Mouse (Mus musculus) heart, postnatal 25 days (tissue): ENCODE data around the gene Clcn2. TPM values are rescaled to one million over a fixed set of nuclear protein-coding genes. Genes with fewer than 3 reads are reported as not detected.
A peak's percentile ranks its signal among the peaks of the same experiment; 100 is the strongest.

Experiments used
- DNase-seq: peaks from one replicate; pipeline ENCODE4 v3.0.0; 2022; ENCODE audit warnings: low spot score
- intact Hi-C: fragments of 180-260 bp; cut with DNase I; formaldehyde crosslinking; loops from one replicate; pipeline ENCODE4 v1.15.1; 2025
- total RNA-seq, 2 experiments: library from RNA; stranded (reverse); gene quantifications; 2 replicates each; pipeline ENCODE4 v1.2.3; 2021

Clcn2 gene
- total RNA-seq, 2 experiments from 2014 or later, result 1.5 to 2.1 TPM

DNA sequence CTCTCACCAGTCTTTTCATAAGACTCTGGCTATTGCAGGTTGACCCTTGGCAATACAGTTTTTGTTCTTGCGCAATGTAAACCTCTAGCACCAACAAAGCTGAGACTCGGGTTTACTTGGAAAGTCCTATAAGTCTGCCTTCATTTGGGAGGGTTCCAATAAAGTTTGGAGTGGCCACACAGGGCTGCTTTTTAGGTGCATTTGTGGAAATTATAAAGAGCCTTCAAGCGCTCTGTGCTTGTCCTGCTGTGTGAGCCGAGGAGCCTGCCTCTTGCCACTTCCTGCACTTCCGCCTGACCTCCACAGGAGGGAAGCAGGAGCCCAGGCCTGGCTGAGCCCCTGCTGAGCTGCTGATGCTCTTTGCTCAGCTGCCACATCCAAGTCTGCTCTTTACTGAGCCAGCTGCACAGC is 6.8 kb upstream of the Clcn2 start:
- no peak for DNase-seq
- intact Hi-C loops, result loop anchor here (2.0 kb wide), 2 partner anchors 36 to 468 kb away; no protein-coding TSS in a partner anchor

DNA sequence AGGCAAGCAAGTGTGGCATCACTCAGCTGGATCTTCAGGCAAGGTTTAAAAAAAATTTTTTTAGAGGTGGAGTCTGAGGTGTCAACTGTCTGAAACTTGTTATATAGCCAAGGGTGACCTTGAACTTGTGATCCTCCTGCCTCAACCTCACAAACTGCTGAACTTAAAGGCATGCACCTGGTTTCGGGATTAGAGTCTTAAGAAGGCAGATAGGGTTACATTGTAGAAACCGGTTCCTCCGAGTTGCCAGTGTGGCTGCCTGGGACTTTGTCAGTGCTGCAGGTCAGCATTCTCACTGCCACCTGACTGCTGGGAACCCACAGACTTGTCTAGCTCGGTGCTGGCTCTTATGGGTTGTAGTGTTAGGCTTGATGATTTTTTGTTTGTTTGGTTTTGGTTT is 5.7 kb upstream of the Clcn2 start:
- no peak for DNase-seq
- intact Hi-C loops, result no loop called here

DNA sequence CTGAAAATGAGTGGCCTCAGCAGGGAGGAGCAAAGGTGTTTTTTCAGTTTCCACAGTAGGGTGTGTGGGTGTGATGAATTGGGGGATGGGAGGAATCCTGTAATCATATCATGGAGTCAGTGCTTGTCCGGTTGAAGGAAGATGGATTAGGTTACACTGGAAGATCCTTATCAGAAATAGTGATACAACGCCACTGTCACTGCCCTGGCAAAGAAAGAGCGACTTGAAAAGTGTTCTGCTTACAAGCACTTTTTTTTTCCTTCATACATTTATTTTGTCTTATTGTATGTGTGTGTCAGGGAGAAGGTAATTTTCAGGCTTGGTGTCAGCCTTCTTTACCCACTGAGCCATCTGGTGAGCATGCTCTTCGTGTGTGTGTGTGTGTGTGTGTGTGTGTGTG is 5.2 kb upstream of the Clcn2 start:
- intact Hi-C loops, result no loop called here
- DNase-seq, result no peak

DNA sequence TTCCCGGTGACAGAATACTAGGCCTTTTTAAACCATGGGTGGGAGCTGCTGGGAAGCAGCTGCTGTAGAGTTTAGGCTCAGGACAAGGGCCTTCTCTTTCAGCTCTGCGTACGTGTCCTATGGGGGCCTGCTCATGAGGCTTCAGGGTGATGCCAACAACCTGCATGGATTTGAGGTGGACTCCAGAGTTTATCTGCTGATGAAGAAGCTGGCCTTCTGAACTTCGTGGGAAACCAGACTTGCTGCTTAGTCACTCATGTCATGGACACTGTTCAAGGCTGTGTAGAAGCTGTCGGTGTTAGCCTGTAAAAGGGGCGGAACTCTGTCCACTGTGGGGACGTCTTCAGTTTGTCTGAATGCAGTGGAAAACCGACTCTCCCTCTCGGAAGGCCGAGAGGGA is 4.3 kb upstream of the Clcn2 start:
- intact Hi-C loops, result no loop called here
- DNase-seq, result no peak

DNA sequence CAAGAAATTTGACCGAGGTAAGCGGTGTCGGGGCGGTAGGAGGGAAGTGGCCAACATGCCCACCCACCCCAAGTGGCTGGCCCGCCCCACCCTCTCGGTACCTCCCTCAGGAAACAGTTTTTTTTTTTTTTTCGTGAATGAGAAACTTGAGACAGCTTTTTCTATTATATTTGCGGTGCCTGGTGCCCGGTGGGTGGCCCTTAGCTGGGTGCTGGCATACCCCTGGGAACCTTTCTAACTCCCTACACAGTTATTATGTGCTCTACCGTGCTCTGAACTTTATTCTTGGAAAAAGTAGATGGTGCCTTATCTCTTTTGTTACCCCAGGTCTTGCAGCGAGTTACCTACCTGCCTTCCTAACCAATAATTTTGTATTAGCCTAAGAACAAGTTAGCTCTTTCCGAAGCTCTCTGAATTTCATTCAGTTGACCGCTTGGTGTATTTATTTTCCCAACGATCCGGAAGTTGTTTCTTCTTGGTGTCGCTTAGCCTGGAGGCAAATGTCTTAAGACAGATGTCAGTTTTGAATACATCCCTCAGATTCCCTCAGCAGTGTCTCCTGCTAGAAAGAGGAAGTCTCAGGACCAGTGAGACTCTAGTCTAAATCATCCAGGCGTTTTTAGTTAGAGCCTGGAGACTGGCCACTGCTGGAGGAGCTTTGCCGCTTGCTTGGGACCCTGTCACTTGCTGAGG is 578 bp upstream of the Clcn2 start:
- intact Hi-C loops, result loop anchor here (2.0 to 5.0 kb wide), 2 partner anchors 17 to 181 kb away; partner anchors contain the start of gene Ap2m1
- DNase-seq, result no peak

DNA sequence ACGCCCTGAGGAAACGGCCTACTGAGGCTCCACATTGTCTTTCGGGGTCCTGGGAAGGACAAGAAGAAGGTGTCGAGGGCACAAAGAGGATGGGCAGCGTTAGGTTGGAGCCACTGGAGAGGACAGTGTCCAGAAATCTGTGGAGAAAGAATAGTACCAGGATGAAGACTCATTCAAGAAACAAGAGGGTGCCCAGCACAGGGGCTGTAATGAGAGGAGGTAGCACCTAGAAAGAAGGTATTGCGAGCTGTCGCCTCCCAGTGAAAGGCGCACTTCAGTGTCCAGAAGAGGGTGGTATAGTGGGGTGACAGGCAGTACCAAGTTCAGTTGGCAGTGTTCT is 735 bp downstream of the Clcn2 start:
- intact Hi-C loops, result loop anchor here (2.0 to 5.0 kb wide), 2 partner anchors 16 to 180 kb away; partner anchors contain the start of gene Ap2m1
- no peak for DNase-seq

DNA sequence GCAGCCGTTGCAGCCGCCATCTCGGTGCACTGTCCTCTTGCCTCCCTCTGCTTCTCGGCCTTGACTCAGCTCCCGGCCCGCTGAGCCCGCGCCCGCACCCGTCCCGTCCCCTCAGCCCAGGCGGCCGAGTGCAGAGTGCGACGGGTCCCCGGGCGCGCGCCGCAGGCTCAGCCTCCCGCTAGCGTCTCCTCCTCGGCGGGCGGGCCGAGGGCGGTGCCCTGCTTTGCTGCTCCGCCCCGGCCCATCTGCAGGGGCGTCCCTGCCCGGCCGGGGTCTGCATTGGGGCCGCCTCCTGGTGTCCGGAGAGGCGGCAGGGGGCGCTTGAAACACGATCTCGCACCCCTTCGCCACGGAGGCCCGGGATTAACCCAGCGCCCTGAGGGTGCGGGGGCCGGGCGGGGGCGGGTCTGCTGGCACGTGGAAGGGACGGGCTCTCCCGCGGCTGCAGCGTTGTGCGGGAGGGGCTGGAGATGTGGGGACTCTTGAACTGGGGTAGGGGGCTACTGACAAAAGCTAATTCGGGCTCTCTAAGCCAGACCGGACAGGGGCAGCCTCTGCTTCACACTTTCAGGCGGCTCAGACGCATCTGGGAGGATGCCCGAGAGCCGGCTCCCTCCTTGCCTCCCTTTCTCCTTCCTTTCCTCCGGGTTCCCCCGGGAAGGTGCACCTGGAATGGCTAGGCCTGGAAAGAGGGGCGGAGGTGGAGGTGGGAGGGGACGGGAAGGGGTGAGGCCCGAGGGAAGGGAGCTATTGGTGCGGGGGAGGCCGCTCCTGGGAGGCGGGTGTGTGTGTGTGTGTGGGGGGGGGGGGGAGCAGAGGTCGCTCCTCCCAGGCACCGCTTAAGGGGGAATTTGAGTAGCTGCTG is 1.3 kb downstream of the Clcn2 start:
- intact Hi-C loops, result loop anchor here (2.0 to 5.0 kb wide), 2 partner anchors 15 to 179 kb away; partner anchors contain the start of gene Ap2m1
- peak; percentile 67 for DNase-seq

DNA sequence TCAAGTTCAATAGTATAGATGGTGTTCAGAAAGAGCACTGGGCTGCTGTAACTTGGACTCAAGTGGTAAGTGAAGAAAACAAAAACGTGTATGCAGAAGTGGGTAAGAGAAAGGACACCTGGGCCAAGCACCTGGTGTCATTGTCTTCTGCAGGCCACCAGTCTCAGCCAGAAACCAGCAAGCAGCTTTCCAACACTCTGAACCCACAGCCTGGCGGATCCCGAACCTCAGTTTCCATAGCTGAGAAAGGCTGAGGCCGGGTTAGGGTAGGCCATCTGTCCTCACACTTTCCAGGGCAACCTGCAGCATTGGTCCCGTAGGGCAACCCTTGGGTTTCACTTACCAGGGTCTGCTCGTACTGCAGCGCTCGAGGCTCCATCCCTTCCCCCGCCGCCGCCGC is 2.0 kb downstream of the Clcn2 start:
- intact Hi-C loops, result loop anchor here (5.0 kb wide), 1 partner anchor 178 kb away; the partner anchor contains the start of gene Ap2m1
- DNase-seq, result no peak

DNA sequence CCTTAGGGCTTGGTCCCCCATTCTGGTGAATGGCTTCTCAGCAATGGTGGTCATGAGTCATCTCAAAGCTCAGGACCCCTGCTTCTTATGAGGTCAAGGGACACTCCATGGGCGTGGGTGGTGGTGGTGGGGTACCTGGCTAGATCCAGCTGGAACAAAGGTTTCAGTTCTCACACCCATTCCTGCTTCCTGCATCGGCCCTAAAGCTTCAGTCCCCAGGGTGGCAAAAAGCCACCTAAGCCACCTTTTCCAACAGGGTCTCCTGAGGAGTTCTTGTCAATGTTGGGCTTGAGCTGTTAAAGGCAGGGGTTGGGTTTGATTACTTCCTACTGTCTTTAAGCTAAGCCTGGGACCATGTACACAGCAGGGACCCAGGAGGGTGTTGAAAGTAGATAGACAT is 2.4 kb downstream of the Clcn2 start:
- intact Hi-C loops, result loop anchor here (5.0 kb wide), 1 partner anchor 178 kb away; the partner anchor contains the start of gene Ap2m1
- DNase-seq, result no peak

DNA sequence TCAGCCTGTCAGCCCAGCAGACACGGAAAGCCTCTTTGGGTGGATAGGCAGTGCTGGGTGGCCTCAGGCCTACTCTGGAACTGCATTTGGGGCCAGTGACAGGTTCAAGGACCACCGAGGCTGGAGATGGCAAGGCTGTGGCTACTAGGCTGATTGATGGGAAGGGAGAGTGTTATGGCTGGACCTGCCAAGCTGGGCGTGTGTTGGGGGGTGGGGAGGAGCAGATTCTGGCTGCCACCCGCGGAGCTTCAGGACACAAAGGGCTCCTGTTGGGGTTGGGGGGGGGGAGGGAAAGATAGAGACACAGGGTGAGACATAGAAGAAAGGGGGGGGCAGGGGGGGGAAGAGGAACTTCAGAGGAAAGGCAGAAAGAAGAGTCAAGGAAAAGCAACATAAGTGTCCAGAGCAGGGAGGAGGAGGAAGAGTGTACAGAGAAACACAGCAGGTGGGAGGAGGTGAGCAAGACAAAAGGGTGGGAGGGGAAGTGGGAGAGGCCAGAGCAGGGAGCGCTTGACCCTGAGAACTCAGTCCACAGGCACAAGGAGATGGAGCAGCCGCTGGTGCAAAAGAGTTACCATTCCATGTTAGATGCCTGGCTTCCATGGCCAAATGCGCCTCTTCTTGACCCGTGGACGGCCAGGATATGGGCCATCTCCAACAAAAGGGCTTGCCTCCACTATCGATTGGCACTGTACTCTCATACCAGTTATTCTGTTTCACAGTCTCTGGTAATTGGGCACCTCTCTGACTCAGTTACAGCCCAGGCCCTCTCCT is 3.1 kb downstream of the Clcn2 start:
- DNase-seq, result no peak
- intact Hi-C loops, result loop anchor here (5.0 kb wide), 1 partner anchor 177 kb away; the partner anchor contains the start of gene Ap2m1

DNA sequence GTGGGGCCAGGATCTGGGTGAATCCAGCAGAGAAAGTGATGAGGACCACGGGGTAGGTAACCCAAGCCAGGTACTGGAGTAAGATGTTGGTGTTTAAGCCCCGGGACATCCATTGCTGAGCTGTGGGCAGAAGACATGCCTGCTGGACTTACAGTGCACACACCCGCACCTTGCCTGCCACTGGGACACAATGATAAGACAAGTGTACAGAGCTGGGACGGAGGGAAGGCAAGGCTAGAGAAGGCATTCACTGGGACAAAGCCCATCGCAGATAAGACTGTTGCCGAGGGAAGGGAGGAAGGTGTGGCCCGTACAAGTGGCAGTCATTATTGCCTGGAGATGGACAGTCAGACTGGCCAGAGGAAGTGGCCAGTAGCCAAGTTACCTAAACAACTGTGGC is 4.7 kb downstream of the Clcn2 start:
- no peak for DNase-seq
- intact Hi-C loops, result no loop called here

DNA sequence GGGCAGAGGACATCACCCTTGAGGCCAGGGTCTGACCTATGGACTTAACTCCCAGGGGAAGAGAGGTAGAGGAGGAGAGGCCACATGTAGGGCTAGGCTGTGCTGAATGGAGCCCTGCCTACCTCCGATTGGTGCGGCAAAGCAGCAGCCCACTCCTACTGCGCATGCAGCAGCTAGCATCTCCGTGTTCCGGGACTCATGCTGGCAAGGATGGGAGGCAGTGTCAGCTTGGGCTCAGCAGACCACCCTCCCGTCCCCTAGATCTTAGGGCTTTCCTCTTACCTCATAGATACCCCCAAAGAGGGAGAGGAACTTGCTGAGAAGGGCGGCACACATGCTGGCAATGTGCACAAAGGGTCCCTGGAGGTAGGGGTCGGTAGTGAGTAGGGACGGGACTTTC is 5.4 kb downstream of the Clcn2 start:
- DNase-seq, result no peak
- intact Hi-C loops, result no loop called here

DNA sequence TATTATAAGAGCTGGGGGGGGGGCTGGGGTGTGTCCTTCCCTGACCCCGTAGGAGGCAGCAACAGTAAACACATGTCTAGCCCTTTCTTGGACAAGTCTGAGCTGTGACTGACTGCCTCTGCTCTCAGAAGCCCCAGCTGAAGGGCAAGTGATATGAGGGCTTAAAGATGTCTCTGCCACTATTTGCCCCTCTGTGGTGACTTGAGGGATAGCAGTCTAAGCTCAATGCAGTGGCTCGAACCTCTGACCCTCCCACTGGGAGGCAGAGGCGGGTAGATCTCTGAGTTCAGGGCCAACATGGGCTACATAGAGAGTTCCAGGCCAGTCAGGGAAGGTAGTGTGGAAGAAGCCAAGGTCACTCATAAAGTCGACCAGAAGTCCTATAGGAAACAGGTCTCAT is 6.7 kb downstream of the Clcn2 start:
- intact Hi-C loops, result no loop called here
- DNase-seq, result no peak

DNA sequence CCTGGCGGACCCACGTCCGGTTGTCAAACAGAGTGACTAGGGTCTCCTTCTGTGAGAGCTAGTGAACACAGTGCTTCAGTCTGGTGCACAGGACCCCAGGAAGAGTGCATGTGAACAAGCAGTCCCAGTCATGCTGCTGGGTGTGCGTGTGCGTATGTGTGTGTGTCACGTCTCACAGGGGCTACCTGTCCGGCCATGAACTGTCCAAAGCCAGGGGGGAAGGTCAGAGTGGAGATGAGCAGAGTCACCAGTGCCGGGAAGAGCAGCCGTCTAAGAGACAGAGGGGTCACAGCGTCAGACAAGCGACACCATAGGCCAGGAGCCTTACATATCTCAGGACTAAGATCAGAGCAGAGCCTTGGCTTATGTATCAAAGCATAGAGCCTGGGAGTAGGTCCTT is 7.2 kb downstream of the Clcn2 start:
- intact Hi-C loops, result no loop called here
- DNase-seq, result no peak

DNA sequence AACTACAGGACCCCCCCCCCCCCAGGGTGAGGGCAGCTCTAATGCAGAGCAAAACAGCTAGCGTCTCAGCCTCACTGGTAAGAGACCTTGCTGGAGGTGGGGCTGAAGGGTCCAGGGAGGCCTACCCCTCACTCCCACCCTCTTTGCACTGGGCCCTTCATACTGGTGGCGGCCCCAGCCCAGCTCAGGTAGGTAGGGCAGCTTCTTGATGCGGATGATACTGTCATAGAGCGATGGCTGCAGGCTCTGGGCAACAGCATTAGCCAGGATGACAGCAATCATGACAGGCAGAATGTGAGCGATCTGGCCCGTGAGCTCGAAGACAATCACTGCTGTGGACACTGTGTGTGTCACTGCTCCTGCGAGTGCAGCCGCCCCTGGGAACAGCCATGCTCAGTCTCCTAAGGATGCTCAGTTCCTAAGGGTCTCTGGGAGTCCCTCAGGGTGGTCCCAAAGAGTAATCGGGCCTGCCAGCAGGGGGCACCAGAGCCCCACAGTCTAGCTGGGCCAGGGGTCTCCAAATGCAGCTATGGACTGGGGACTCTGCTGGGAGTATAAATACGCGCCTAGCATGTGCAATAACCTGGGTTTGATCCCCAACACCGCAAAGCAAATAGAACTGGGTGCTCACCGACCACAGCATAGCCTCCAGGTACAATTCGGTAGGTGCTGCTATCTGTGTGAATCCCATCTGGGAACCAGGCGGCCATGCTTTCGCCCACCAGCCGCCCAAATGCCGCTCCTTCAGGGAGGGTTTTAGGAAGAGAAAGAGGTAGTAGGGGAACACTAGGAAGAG is 8.4 kb downstream of the Clcn2 start:
- intact Hi-C loops, result loop anchor here (1.0 kb wide), 1 partner anchor 56 kb away; no protein-coding TSS in a partner anchor
- no peak for DNase-seq

DNA sequence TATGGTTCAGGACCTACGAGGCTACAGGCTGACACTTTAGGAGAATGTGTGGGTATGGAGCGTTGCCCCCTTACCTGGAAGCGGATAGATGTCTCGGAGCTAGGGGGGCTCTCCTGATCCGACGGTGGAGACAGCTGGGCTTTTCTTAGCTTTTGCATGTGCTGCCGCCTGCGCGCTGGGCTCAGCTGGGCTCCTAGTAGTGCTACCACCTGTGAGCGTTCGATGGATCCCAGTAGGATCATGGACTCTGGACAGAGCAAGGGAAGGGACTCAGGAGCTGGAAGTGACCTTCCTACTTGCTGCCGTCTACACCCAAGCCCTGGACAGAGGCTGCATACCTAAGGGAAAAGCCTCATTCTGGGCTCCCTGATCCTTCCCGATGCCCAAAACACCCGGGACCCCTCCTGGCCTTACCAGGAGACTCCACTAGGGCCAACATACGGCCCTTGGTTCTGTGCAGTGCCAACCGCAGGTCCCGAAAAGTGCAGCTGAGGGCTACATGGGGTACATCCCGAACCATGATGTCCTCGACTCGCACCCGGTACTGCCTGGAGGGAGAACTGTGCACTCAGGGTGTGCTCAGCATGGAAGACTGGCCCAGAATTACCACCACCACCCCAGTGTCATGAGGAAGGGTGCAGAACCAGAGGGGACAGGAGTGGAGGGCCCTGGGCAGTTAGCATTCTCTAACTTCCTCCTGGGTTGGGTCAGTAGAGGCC is 9.2 kb downstream of the Clcn2 start:
- no peak for DNase-seq
- intact Hi-C loops, result no loop called here

DNA sequence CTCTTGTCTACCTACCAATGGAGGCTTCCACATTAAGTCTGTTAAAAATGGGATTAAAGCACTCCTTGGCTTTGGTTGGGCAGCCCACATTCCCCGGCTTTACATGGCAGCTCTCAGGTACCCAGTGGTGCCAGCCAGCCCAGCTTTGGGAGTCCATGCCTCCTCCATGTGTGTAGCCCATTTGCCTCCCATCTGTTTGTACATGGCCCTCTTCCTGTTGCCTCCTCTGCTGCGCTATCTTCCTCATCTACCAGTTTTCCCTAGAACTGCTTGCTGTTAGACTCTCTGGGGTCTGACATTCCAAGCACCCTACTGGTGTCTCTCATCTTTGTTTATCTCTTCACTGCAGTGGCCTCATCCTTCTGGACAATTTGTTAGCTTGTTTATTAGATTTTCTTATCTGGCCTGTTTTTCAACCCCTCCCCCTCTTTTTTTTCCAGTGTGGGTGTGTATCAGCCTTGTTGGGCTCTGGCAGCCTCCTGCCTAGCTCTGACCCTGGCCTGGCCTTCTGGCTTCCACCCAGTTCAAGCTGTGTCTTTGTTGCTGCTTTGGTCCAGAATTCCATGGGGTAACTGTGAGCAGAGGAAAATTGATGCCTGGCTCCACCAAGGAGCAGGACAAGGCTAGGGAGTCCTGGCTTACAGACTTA is 11.0 kb downstream of the Clcn2 start:
- DNase-seq, result no peak
- intact Hi-C loops, result no loop called here

DNA sequence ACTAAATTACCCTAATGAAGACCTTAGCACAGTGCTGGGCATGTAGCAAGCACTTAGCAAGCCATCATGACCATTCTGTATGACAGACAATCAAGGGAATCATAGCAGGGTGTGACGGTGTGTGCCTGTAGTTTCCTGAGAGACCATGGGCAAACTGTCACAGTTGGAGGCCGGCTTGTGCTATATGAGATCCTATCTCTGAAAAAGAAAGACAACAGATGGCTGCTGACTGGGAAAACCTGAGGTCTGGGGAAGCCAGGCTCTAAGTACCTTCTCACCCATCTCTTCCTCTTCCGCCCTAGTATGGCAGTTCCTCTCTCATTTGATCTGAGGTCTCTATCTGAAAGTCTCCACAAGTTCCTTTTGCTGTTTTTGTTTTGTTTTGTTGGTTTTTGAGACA is 11.8 kb downstream of the Clcn2 start:
- DNase-seq, result no peak
- intact Hi-C loops, result no loop called here
